Mouse (Mus musculus) kidney, postnatal 10 days (tissue): ENCODE measurements around the gene Mis12.

ENCODE experiments used
- DNase-seq: peaks from one replicate; pipeline ENCODE4 v3.0.0; 2021; ENCODE audit warnings: mixed read lengths

Mis12 gene

GRCm38 (mm10) chr11:71019201-71020068 lies at the start of gene Mis12, which contains the start of gene Derl2:
Gene Mis12 (plus strand): TSS chr11:71019611.
Gene Derl2 (minus strand): TSS chr11:71019841.
- peak; percentile 98 for DNase-seq

- peak; percentile 95 for DNase-seq
Observed at GRCm38 (mm10) chr11:70969821-70970559, 49.4 kb upstream of the Mis12 start, which contains the start of the genes Nup88 and Rpain. Gene Nup88 (minus strand): TSS chr11:70969973. Gene Rpain (plus strand): TSS chr11:70970213.

GRCm38 (mm10) chr11:70970560-70971540 lies 48.6 kb upstream of the Mis12 start:
- no peak for DNase-seq

- DNase-seq: no peak
Observed at GRCm38 (mm10) chr11:70972586-70972985, 46.8 kb upstream of the Mis12 start.

GRCm38 (mm10) chr11:70973947-70974346 lies 45.5 kb upstream of the Mis12 start:
- no peak for DNase-seq

- DNase-seq: no peak
Observed at GRCm38 (mm10) chr11:70975193-70975592, 44.2 kb upstream of the Mis12 start.

GRCm38 (mm10) chr11:70977293-70977692 lies 42.1 kb upstream of the Mis12 start:
- no peak for DNase-seq

GRCm38 (mm10) chr11:70980232-70980631 lies 39.2 kb upstream of the Mis12 start:
- no peak for DNase-seq

- no peak for DNase-seq
Observed at GRCm38 (mm10) chr11:70980751-70981510, 38.5 kb upstream of the Mis12 start.

- no peak for DNase-seq
Observed at GRCm38 (mm10) chr11:70982030-70982429, 37.4 kb upstream of the Mis12 start.

GRCm38 (mm10) chr11:70982557-70983228 lies 36.7 kb upstream of the Mis12 start, which contains the start of gene C1qbp:
Gene C1qbp (minus strand): TSS chr11:70983026.
- peak; percentile 98 for DNase-seq

GRCm38 (mm10) chr11:71001167-71001566 lies 18.2 kb upstream of the Mis12 start:
- DNase-seq: no peak

GRCm38 (mm10) chr11:71003611-71004315 lies 15.6 kb upstream of the Mis12 start:
- no peak for DNase-seq

- DNase-seq: peak; percentile 98
Observed at GRCm38 (mm10) chr11:71004316-71004773, 15.1 kb upstream of the Mis12 start, which contains the start of gene Dhx33. Gene Dhx33 (minus strand): TSS chr11:71004437.

GRCm38 (mm10) chr11:71005046-71005445 lies 14.4 kb upstream of the Mis12 start:
- DNase-seq: no peak

- DNase-seq: no peak
Observed at GRCm38 (mm10) chr11:71007026-71007425, 12.4 kb upstream of the Mis12 start.

- no peak for DNase-seq
Observed at GRCm38 (mm10) chr11:71007831-71008230, 11.6 kb upstream of the Mis12 start.

- DNase-seq: no peak
Observed at GRCm38 (mm10) chr11:71008321-71008720, 11.1 kb upstream of the Mis12 start.

GRCm38 (mm10) chr11:71012743-71013142 lies 6.7 kb upstream of the Mis12 start:
- DNase-seq: no peak

GRCm38 (mm10) chr11:71017051-71017450 lies 2.4 kb upstream of the Mis12 start:
- no peak for DNase-seq
